Mouse (Mus musculus) embryonic facial prominence, embryonic 11.5 days (tissue): ENCODE results near the gene Cphx3. TPM values are rescaled to one million over a fixed set of nuclear protein-coding genes. Genes with fewer than 3 reads are reported as not detected.
"Not testable (repeated sequence)": the region's sequence is repeated elsewhere in the genome, so short reads cannot be mapped to it uniquely, and the experiment has no call there.

ENCODE experiments used
- ATAC-seq: fragments of 200-750 bp; cut with Nextera tagmentation; replicated peaks from 2 replicates; pipeline ENCODE4 v1.8.0; 2017; ENCODE audit warnings: low read depth; ENCODE audit not compliant: insufficient number of reproducible peaks, low FRiP score, low TSS enrichment
- DNase-seq: peaks from one replicate; pipeline ENCODE4 v3.0.0-alpha.2; 2015; ENCODE audit warnings: low spot score
- H3K27ac ChIP-seq: fragments of 300-500 bp; sonication (generic); replicated peaks from 2 replicates; pipeline ENCODE4 v1.5.1; 2014; ENCODE audit warnings: mild to moderate bottlenecking, low read depth, low read length, control low read depth
- H3K27me3 ChIP-seq: fragments of 300-500 bp; sonication (generic); 2 replicates; pipeline ENCODE4 v1.6.1; 2014; ENCODE audit warnings: mild to moderate bottlenecking, low read length, moderate library complexity, mixed read lengths; ENCODE audit not compliant: control insufficient read depth, insufficient read depth
- H3K36me3 ChIP-seq: fragments of 300-500 bp; sonication (generic); replicated peaks from 2 replicates; pipeline ENCODE4 v1.6.1; 2014; ENCODE audit warnings: low read depth, mild to moderate bottlenecking, low read length, moderate library complexity, mixed read lengths; ENCODE audit not compliant: control insufficient read depth, insufficient read depth
- H3K4me1 ChIP-seq: fragments of 300-500 bp; sonication (generic); 2 replicates; pipeline ENCODE4 v1.6.1; 2014; ENCODE audit warnings: low read length, mixed read lengths; ENCODE audit not compliant: control insufficient read depth, insufficient read depth
- H3K4me2 ChIP-seq: fragments of 300-500 bp; sonication (generic); 2 replicates; pipeline ENCODE4 v1.6.1; 2014; ENCODE audit warnings: low read depth, mild to moderate bottlenecking, control low read depth, low read length, moderate library complexity
- H3K4me3 ChIP-seq: fragments of 300-500 bp; sonication (generic); 2 replicates; pipeline ENCODE4 v1.5.1; 2014; ENCODE audit warnings: low read depth, low read length, control low read depth
- H3K9ac ChIP-seq: fragments of 300-500 bp; sonication (generic); replicated peaks from 2 replicates; pipeline ENCODE4 v1.6.1; 2014; ENCODE audit warnings: mild to moderate bottlenecking, control low read depth, low read length
- H3K9me3 ChIP-seq: fragments of 300-500 bp; sonication (generic); replicated peaks from 2 replicates; pipeline ENCODE4 v1.6.1; 2016; ENCODE audit warnings: mild to moderate bottlenecking, low read length, inconsistent platforms, mixed read lengths; ENCODE audit not compliant: control insufficient read depth
- WGBS: fragments of 180-500 bp; shearing (Covaris S2); extraction: QIAGEN DNeasy Blood & Tissue Kit; methylation state at CpG from one replicate; pipeline ENCODE4 v1.1.7; 2014; 5-methylcytosine and 5-hydroxymethylcytosine counted together
- polyA plus RNA-seq: library from polyadenylated mRNA; unstranded; fragments of >200 nt; fragmentation: Nextera tagmentation; extraction: Ambion mirVana; gene quantifications from 2 replicates; pipeline ENCODE4 v1.2.1, GENCODE M21; 2014

The Cphx3 gene
- not detected in 2 replicates for polyA plus RNA-seq

DNA sequence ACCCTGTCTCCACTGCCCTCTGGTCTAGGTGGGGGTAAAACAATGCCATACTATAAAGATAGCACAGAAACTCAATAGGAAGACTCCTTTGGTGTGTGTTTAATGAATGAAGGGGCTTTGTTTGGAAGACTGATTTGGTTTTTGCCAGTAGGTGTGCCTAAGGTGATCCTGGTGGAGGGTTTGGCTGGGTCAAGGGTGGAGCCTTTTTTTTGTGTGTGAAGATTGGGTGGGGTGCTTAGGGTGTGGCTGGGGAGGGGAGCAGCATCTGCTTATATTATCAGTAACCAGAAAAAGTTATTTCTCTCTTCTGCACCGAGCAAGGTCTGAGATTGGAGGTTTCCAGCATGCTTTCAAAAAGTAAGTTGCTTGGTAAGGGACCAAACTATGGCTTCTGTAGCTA, at the start of gene Cphx3:
TSS of gene Cphx3 (plus strand) at position 301 of the 400 bp plus-strand sequence.
- H3K9ac ChIP-seq, H3K27me3 ChIP-seq, H3K36me3 ChIP-seq, H3K4me2 ChIP-seq, H3K4me3 ChIP-seq, DNase-seq, H3K27ac ChIP-seq, H3K4me1 ChIP-seq, H3K9me3 ChIP-seq, ATAC-seq: not testable (repeated sequence)
- WGBS, result no CpG with 5 or more reads among the region's 1 CpGs

DNA sequence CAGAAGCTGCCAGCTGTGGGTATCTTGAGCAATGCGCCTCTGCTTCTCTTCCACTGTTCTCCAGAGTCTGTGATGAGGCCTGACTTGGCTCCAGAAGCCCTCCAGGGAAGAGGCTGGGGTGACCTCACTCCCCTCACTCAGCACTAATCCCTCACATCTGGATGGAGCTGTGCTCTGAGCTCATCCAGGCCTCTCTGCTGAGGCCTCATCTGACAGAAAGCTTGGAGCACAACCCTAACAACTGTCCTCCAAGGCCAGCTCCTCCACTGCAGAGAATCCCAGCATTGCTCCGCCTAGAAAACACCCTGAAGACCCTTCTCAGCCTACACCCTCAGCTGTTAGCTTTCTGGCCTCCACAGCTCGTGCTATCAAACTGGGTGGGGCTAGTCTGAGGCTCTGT, 47.7 kb upstream of the Cphx3 start:
- WGBS, result no CpG with 5 or more reads among the region's 3 CpGs
- not testable (repeated sequence) for DNase-seq, H3K4me1 ChIP-seq, ATAC-seq, H3K9me3 ChIP-seq, H3K4me2 ChIP-seq, H3K4me3 ChIP-seq, H3K36me3 ChIP-seq, H3K27ac ChIP-seq, H3K9ac ChIP-seq, H3K27me3 ChIP-seq

DNA sequence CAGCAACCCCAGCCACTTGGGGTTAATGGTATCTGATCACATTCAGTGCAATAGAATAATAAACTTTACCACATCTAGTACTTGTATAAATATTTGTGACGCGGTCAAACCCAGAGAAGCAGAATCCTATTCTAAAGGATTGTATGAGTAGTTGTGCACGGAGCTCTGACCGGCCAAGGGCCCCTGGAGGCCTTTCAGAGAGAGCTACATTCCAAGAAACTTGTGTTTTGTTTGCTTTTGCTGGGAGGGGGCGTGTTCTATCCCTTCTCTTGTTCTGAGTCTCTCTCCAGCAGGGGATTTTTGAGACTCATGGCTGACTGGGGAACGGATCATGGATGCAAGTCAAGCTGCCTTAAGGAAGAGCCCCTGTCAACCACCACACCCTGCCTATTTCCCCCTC, 46.7 kb upstream of the Cphx3 start:
- no CpG with 5 or more reads among the region's 6 CpGs for WGBS
- H3K9me3 ChIP-seq, H3K4me2 ChIP-seq, DNase-seq, H3K27ac ChIP-seq, H3K4me3 ChIP-seq, H3K4me1 ChIP-seq, H3K27me3 ChIP-seq, H3K9ac ChIP-seq, H3K36me3 ChIP-seq, ATAC-seq: not testable (repeated sequence)

DNA sequence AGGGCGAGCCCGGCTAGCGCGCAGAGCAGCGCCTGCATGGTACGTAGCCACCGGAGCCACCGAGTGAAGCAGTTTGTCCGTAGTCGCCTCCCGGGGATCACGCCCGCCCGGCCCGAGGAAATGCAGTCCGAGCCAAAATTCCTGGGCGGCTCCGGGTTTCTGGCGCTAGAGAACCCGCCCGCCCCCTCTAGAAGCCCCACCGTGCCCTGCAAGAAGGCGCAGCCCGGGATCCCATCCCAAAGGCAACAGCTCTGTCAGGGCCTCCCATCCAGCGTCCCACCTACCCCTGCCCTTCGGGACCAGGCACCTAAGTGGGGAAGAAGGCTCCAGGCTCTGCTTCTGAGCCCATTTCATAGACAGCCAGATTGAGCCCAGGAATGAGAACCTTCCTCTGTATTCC, 39.5 kb upstream of the Cphx3 start, which contains the start of gene Gm9780:
TSS of gene Gm9780 (minus strand) at position 101 of the 400 bp plus-strand sequence.
- H3K4me1 ChIP-seq, result not testable (repeated sequence)

DNA sequence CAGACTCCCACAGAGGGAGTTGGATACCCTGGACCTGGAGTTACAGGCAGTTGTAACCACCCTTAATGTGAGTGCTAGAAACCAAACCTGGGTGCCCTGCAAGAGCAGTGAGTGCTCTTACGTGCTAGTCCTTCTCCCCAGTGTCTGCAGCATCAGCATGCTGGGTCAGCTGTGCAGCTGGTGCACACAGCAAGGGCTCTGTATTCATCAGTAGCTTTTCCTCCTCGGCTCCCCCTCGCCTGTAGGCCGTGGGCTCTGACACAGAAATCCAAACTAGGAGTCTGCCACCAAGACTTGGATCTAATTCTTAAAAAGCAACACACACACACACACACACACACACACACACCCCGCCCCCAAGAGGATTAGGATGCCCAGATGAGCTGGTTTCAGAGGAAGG, 37.1 kb upstream of the Cphx3 start:
- WGBS, result no CpG with 5 or more reads among the region's 5 CpGs
- H3K4me2 ChIP-seq, H3K27me3 ChIP-seq, H3K27ac ChIP-seq, DNase-seq, ATAC-seq, H3K4me3 ChIP-seq, H3K36me3 ChIP-seq, H3K9ac ChIP-seq, H3K9me3 ChIP-seq, H3K4me1 ChIP-seq: not testable (repeated sequence)

More for the DNA sequence above, 39.5 kb upstream of the Cphx3 start, which contains the start of gene Gm9780:
- not testable (repeated sequence) for H3K9ac ChIP-seq, DNase-seq, ATAC-seq, H3K27me3 ChIP-seq, H3K9me3 ChIP-seq, H3K27ac ChIP-seq, H3K36me3 ChIP-seq, H3K4me3 ChIP-seq, H3K4me2 ChIP-seq
- no CpG with 5 or more reads among the region's 26 CpGs for WGBS

DNA sequence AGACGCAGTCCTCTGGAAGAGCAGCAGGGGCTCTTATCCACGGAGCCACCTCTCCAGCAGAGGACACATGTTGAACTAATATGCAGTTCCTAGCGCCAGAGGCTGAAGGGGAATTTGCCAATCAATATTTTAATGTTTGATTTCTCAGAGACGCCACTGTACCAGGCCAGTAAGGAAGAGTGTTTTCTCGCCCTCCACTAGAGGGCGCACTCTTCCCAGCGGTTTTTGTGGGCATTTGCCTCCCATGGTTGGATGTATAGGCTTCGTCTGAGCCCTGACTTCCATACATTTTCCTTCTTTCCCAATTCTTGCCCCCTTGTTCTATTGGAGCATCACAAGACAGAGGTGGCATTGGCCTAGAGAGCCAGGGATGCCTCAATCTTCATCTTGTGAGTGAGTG, 35.1 kb upstream of the Cphx3 start:
- H3K36me3 ChIP-seq, H3K4me3 ChIP-seq, H3K9ac ChIP-seq, DNase-seq, H3K27me3 ChIP-seq, H3K4me1 ChIP-seq, H3K27ac ChIP-seq, H3K4me2 ChIP-seq, ATAC-seq, H3K9me3 ChIP-seq: not testable (repeated sequence)
- WGBS, result no CpG with 5 or more reads among the region's 8 CpGs

DNA sequence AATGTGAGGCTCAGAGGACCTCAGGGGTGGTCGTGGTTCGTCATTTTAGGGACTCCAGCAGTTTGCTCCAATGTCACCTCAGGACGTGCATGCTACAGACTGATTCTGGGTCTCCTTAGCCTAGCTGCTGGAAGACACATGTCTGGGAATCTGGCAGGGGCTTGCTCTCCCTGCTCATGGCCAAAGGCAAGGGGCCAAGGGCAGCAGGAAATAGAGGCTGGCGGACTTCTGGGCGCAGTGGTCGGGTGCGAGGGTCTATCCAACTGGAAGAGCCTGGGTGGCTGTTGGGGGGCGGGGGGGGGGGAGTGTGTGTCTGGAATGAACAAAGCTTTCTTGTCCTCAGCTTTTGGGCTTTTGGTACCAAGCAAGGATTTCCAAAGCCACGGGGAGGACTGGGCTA, 33.3 kb upstream of the Cphx3 start:
- H3K4me2 ChIP-seq, H3K4me3 ChIP-seq, H3K9me3 ChIP-seq, H3K27ac ChIP-seq, H3K27me3 ChIP-seq, DNase-seq, ATAC-seq, H3K36me3 ChIP-seq, H3K9ac ChIP-seq, H3K4me1 ChIP-seq: not testable (repeated sequence)
- no CpG with 5 or more reads among the region's 9 CpGs for WGBS

DNA sequence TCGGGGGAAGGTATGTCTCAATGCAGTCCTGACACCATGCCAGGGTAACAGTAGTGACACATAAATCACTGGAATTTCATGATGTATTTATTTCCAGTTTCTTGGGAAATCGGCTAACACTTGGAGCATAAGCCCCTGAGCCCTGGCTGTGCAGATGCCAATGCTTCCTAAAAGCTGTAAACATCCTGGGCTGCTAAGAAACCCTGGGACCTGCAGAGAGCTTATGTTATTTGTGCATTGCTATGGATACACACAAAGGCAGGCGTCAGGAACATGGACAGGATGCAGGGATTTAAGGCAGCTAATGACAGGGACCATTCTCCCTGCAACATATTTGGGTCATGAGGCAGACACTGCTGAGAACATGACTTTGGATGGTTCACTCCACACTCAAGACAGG, 23.9 kb upstream of the Cphx3 start:
- not testable (repeated sequence) for ATAC-seq
- no CpG with 5 or more reads among the region's 3 CpGs for WGBS

More for the DNA sequence above, 23.9 kb upstream of the Cphx3 start:
- not testable (repeated sequence) for DNase-seq, H3K36me3 ChIP-seq, H3K4me2 ChIP-seq, H3K4me1 ChIP-seq, H3K27ac ChIP-seq, H3K9me3 ChIP-seq, H3K4me3 ChIP-seq, H3K9ac ChIP-seq, H3K27me3 ChIP-seq
